Mouse (Mus musculus) spleen, adult 12 weeks (tissue): ENCODE results near the gene Clta.

Source experiments
- DNase-seq: peaks from one replicate; pipeline ENCODE4 v3.0.0; 2022; ENCODE audit warnings: low spot score

Clta gene

DNA sequence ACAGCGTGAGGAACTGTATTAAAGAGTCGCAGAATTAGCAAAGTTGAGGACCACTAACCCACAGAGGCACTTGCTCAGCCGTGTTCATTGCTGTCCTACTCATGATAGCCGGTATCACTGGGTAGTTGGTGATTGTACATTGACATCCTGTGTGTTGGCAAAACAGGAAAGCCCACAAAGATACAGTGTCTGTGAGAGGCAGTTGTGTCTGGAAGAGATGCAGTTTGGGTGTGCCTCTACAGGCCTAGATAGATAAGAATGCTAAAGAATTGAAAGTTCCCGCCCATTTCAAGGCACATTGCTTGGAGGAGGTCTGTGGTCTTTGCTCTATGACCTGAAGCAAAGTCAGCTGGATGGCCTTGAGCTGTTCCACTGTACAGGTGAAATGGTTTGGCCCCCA is at the start of gene Clta:
Gene Clta, plus strand, starts transcription at position 327 of the 400 bp plus-strand sequence.
- peak; percentile 36 for DNase-seq

DNA sequence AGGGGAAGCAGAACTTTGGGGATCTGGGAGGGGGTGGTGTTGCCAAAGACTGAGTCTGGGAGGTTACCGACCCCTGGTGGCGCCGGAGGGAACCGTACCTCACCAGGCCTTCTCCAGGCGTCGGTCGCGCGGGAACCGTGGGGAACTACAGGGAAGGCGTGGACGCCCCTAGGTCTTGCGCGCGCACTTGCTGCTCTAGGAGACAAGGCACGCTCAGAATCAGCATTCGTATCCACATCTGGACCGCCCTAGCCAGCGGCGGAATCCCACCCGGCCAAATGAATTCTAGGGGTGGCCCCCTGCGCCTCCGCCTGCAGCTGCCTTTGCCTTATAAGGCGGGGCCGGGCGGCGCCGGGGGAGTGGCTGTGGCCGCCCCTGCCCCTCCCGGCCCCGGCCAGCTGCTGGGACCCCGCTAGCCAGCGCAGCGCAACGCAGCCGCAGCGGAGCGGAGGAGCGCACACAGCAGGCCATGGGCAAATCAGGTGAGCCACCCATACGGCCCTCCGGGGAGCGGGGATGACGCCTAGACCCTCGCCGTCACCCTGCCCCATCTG is 46.9 kb upstream of the Clta start, which contains the start of gene Glipr2:
Gene Glipr2, plus strand, starts transcription at position 110 of the 554 bp plus-strand sequence.
- DNase-seq, result peak; percentile 60

- DNase-seq, result no peak
Observed at GRCm38 (mm10) chr4:43957846-43958461, 46.3 kb upstream of the Clta start.

- DNase-seq, result no peak
Observed at GRCm38 (mm10) chr4:43959523-43960179, 44.6 kb upstream of the Clta start.

DNA sequence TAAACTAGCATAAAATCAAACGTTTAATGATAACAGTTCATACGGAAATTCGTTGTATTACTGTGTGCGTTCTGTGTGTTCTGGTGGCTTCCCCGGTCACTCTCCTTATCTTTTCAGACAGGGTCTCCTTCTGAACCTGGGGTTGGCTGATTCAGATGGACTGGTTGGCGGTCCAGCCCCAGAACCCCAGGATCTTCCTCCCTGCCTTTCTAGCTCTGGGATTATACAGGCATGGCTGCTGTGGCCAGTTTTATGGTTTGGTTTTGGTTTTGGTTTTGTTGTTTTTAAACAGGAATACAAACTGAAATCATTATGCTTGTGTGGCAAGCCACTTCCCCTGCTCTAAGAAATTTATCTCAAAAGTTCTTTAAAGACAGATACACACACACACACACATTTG is 44.0 kb upstream of the Clta start:
- DNase-seq, result no peak

DNA sequence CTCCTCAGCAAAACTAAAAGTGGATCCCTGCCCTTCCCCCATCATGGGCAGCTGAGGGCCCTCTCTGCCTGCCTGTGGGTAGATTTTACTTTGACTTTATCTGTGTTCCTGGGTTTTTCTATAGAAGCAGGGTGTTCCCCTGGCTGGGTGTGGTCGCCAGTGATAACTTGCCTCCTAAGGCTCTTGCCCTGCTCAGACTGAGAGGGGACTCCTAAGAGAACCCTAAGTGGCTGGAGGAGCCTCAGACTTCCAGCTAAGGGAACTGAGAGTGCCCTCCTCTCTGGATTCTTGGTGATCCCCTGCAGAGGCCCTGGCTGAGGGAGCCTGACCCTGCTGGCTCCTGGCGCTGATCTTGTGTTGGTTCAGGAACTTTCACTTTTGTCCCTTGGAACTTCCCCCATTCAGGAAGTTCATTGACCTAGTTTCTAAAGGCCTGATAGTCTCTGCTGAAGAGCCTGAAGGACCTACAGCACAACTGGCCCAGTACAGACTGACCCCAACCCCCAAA is 39.9 kb upstream of the Clta start:
- peak; percentile 34 for DNase-seq

DNA sequence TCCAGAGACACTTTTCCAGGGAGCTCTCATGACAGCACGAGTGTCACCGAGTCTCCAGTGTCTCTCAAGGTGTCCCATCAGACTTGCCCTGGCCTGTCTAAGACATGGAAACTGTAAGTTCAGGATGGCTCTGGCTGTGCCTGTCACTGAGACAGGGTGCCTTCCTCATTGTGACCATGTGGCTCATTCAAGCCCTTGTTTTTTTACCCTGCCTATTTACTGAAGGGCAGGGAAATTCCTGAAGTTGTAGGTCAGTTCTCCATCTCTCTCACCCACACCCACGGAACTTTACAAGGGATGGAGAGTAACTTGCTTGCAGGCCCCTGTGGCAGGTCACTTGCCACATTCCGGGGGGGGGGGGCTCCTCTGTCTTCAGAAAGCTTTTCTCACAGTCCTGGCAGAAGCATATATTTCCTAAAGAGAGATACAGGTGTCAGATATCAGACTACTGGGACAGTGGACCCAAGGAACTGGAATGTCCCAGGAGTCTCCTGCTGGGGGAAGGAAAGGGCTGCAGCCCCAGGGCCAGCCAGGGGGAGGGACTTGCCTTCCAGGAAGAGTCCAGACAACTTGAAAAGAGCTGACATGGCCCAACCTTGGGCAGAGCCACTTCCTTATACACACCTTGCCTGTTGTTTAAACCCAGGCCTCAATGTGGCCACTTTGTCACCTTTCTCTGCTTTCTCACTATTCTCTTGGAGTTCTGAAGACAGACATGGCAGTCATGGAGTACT is 39.1 kb upstream of the Clta start:
- no peak for DNase-seq

GRCm38 (mm10) chr4:43965856-43966535 is 38.3 kb upstream of the Clta start:
- DNase-seq, result no peak

- no peak for DNase-seq
Observed at GRCm38 (mm10) chr4:43968650-43969049, 35.6 kb upstream of the Clta start.

DNA sequence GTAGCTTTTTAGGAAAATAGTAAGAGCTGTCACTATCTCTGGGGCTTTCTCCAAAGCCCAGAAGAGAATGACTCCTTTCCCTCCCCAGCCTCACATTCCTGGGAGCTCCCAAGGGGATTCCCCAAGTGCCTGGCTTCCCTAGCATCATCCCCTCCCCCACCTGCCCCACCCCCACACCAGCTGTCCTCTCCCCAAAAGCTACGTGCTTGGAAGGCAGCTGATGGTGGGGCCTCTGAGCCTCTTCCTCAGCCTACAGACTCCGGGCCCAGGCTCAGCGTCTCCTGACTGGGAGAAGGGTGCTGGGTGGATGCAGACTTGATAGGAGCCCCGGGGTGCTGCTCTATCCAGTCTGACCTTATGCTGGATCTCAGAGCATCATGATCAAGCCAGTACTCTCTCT is 34.9 kb upstream of the Clta start:
- DNase-seq, result no peak

DNA sequence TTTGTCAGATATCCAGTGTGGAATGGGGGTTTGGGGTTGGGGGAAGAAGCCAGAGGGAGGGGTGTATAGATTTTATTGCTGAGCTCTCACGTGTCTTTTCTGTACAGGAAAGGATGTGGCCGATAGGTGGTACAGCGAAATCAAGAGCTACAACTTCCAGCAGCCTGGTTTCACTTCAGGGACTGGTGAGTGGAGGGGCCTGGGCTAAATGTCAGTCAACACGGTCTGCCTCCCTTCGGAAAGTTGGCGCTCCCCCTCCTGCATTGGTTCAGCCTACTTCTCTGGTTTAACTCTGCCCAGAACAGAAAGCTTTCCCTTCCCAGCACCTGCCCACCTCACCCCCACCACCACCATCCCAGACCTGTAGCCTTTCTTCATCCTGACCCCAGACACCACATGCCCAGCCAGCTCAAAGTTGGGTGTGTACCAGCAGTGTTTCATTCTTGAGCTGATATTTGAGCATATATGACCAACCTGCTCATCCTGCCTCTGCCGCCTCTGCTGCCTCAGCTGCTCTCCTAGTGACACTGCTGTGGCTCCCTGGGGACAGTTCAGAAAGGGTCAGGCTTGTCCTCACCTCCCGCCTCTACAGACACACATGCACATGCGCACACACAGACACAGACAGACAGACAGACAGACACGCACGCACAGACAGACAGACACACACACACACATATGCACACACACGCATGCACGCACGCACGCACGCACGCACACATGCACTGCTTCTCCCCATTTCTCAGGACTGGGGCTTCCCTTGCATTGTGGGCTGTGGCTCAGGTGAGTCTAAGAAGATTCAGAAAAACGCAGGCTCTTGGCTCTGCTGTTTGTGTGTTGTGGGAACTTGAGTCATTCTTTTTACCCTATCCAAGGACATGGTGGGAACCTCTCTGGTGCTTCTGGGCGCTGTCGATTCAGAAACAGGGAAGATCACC is 33.6 kb upstream of the Clta start:
- DNase-seq, result no peak

DNA sequence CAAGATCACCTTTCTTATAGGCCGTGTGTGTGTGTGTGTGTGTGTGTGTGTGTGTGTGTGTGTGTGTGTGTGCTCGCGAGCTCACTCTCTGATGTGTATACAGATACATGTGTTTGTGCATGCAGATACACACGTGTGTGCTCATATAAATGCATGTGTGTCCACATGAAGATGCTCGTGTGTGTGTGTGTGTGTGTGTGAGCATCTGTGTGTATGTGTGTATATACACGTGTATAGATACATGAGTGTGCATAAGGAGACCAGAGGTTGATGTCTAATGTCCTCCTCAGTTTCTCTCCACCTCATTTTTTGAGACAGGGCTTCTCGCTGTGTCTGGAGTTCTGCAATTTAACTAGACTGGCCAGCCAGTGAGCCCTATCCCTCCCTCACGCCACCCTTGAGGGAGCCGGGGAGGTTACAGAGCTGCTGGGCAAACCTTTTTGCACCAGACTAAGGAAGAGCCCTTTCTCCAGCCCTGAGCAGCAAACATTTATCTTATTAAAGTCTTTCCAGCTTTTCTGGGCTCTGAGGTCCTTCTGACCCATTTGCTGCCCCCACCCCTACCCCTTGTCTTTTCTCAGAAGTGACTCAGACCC is 32.6 kb upstream of the Clta start:
- DNase-seq, result no peak

- peak; percentile 21 for DNase-seq
Observed at GRCm38 (mm10) chr4:43972137-43972591, 32.1 kb upstream of the Clta start.

- DNase-seq, result peak; percentile 13
Observed at GRCm38 (mm10) chr4:43973526-43973981, 30.7 kb upstream of the Clta start.

- DNase-seq, result no peak
Observed at GRCm38 (mm10) chr4:43974914-43975616, 29.2 kb upstream of the Clta start.

DNA sequence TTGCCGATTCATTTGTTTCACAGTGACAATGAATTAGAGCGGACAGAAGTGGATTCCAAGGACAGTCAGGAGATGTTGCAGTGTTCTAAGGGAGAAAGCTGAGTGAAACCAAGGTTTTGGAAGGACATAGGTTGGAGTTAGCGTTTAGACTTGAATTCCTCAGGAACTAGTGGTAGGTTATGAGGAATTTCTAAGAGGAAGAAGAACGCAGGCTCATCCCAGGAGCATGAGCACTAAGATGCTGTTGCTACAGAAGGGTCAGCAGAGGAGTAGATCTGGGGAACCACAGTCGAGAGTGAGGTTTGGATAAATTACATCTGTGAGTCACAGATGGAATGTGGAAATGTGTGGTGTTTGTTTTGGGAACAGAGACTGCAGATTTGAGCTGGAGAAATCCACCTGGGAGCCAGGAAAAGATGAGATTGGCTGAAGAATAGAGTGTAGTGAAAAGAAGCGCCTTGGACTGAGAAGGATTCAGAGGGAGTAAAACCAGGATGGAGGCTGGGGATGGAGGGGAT is 28.0 kb upstream of the Clta start:
- no peak for DNase-seq

DNA sequence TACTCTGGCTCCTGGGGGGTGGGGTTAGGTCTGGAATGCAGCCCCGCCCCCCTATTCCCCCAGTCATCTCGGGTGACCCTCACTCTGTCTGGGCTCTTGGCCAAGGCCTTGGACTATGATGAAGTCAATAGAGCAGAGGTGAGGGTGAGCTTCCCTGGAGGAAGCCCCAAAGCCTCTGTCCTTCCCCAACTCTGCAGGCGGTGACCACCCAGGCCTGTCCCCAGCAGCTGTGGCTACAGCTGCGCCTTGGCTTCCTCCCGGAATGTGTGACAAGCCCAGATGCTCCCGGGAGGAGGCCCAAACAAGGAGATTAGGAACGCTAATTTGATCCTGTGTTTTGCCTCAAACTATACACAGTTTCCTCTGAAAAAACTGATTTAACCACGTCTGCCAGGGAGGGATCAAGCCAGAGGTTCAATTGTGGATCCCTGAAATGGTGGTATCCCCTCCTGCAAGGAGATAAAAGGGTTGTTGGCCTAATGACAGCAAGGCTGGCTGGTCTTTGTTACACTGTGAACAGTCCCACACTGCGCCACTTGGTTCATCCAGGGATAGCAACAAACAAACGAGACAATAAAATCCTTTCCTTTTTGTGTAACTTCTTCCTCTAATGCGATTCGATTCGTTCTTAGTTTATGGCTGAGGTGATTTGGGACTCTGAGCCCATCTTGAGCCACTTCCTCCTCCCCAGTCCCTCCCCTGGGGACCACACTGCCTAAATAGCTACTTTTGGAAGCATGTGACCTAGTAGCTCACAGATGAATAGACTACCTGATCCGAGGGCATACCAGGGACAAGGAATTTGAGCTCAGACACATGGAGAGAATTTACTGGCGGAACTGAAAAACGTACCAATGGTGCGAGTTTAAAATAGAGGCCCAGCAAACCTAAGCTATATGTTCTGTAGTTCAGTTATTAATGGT is 25.5 kb upstream of the Clta start:
- no peak for DNase-seq

DNA sequence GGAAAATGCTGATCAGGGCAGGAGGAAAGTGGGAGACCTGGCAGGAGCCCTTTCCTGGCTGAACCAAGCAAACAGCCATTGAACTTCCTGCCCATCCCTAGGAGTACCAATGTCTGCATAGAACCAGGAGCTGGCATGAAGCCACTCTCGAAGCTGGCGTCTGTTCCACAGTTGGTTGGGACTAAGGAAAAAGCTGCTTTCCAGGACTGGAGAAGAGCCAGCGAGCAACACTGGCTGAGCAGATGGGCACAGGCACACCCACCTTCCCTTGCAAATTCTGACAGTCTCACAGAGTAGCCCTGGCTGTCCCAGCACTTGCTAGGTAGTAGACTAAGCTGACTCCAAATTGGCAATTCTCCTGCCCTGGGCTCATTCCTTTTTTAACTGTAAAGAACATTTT is 24.5 kb upstream of the Clta start:
- no peak for DNase-seq
